Mouse (Mus musculus) heart, postnatal 0 days (tissue): ENCODE results near the gene Taar3.

Experiments used
- CTCF ChIP-seq: IDR thresholded peaks from 2 replicates; pipeline ENCODE4 v1.5.1; 2016; ENCODE audit warnings: antibody characterized with exemption, control low read depth, low read depth
- EP300 ChIP-seq: IDR thresholded peaks from 2 replicates; pipeline ENCODE4 v1.6.1; 2016; ENCODE audit warnings: antibody characterized with exemption, low read depth

GRCm38 (mm10) chr10:23948026-23948425, 1.3 kb upstream of the Taar3 start:
- TF ChIP-seq CTCF (no peak), EP300 (no peak)
